Mouse (Mus musculus) CD4-positive helper T cell, adult 2 months (primary cell): ENCODE data around the gene Gm45717.
"Not testable (repeated sequence)": the region's sequence is repeated elsewhere in the genome, so short reads cannot be mapped to it uniquely, and the experiment has no call there.

Source experiments
- DNase-seq: peaks from one replicate; pipeline ENCODE4 v3.0.0-alpha.2; 2012; ENCODE audit warnings: low read depth, missing footprints, low spot score

The Gm45717 gene

GRCm38 (mm10) chr7:140968710-140969109 is 13.0 kb upstream of the Gm45717 start:
- DNase-seq, result not testable (repeated sequence)

- DNase-seq, result no peak
These were observed 12.3 kb upstream of the Gm45717 start for GRCm38 (mm10) chr7:140967862-140968591.

GRCm38 (mm10) chr7:140966921-140967320 is 11.2 kb upstream of the Gm45717 start, which contains the start of gene Ifitm1:
TSS of gene Ifitm1 (plus strand) at chr7:140967221.
- no peak for DNase-seq

- DNase-seq, result no peak
These were observed 7.0 kb upstream of the Gm45717 start for GRCm38 (mm10) chr7:140962733-140963132.

GRCm38 (mm10) chr7:140961416-140961815 is 5.7 kb upstream of the Gm45717 start:
- no peak for DNase-seq

GRCm38 (mm10) chr7:140960026-140960425 is 4.3 kb upstream of the Gm45717 start:
- DNase-seq, result no peak

- DNase-seq, result peak; percentile 64
These were observed 3.6 kb upstream of the Gm45717 start for GRCm38 (mm10) chr7:140959181-140959901.

GRCm38 (mm10) chr7:140956556-140956869 is 776 bp upstream of the Gm45717 start:
- no peak for DNase-seq

GRCm38 (mm10) chr7:140955342-140955741 is 395 bp downstream of the Gm45717 start:
- DNase-seq, result peak; percentile 49

- peak; percentile 41 for DNase-seq
These were observed 1.0 kb downstream of the Gm45717 start for GRCm38 (mm10) chr7:140954733-140955071.

GRCm38 (mm10) chr7:140953800-140954732 is 1.7 kb downstream of the Gm45717 start:
- no peak for DNase-seq

- no peak for DNase-seq
These were observed 2.6 kb downstream of the Gm45717 start for GRCm38 (mm10) chr7:140953133-140953532.

- DNase-seq, result no peak
These were observed 3.3 kb downstream of the Gm45717 start for GRCm38 (mm10) chr7:140952441-140952840.

- no peak for DNase-seq
These were observed 4.0 kb downstream of the Gm45717 start for GRCm38 (mm10) chr7:140951765-140952164.

- DNase-seq, result no peak
These were observed 4.7 kb downstream of the Gm45717 start for GRCm38 (mm10) chr7:140951051-140951450.

GRCm38 (mm10) chr7:140949824-140950530 is 5.8 kb downstream of the Gm45717 start, which contains the start of gene Ifitm5:
TSS of gene Ifitm5 (minus strand) at chr7:140950291.
- DNase-seq, result no peak

GRCm38 (mm10) chr7:140949255-140949654 is 6.5 kb downstream of the Gm45717 start:
- no peak for DNase-seq

GRCm38 (mm10) chr7:140948161-140948560 is 7.6 kb downstream of the Gm45717 start:
- DNase-seq, result no peak

- DNase-seq, result peak; percentile 85
These were observed 8.8 kb downstream of the Gm45717 start for GRCm38 (mm10) chr7:140946980-140947379.

- DNase-seq, result no peak
These were observed 9.4 kb downstream of the Gm45717 start for GRCm38 (mm10) chr7:140946311-140946710.

- no peak for DNase-seq
These were observed 10.5 kb downstream of the Gm45717 start for GRCm38 (mm10) chr7:140945247-140945646.
